Mouse (Mus musculus) gastrocnemius, postnatal 36 days (tissue): Measurements from ENCODE around the gene Hpcal1. TPM values are rescaled to one million over a fixed set of nuclear protein-coding genes. Genes with fewer than 3 reads are reported as not detected.
A peak's percentile ranks its signal among the peaks of the same experiment; 100 is the strongest.
"Not testable (repeated sequence)": the region's sequence is repeated elsewhere in the genome, so short reads cannot be mapped to it uniquely, and the experiment has no call there.

ENCODE experiments used
- DNase-seq, 2 experiments: peaks; one replicate each; pipeline ENCODE4 v3.0.0; 2022
- intact Hi-C: fragments of 180-260 bp; cut with DNase I; formaldehyde crosslinking; loops from one replicate; pipeline ENCODE4 v1.15.1; 2025
- total RNA-seq, 2 experiments: library from RNA; stranded (reverse); gene quantifications; 2 replicates each; pipeline ENCODE4 v1.2.3; 2021

The Hpcal1 gene
- total RNA-seq, 2 experiments from 2014 or later = 6.3 to 8.1 TPM

- DNase-seq = no peak
- intact Hi-C loops = no loop called here
Measured at GRCm38 (mm10) chr12:17764005-17764404, 73.3 kb downstream of the Hpcal1 start.

DNA sequence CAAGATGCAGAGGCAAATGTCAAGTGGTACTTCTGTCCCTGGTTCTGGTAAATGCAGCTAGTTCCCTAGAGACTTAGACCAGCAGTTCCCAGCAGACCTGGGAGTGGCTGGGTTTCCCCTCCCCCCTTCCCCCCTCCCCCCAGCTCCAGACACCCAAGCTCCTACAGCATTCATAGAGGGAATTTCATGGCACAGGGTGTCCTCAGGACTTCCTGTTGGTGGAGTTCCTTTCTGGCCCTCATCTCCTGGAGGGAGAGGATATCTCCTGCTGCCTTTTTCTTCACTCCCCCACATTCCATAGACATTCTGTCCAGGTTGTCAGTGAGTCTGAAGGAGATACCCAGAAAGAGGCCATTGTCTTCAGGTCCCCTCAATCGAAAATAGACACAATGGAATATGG lies 76.9 kb downstream of the Hpcal1 start:
- DNase-seq = not testable (repeated sequence)
- intact Hi-C loops = loop anchor here (5.0 kb wide), 1 partner anchor 75 kb away; the partner anchor contains the start of gene Hpcal1

- intact Hi-C loops = loop anchor here (5.0 kb wide), 1 partner anchor 77 kb away; the partner anchor contains the start of gene Hpcal1
- DNase-seq = no peak
Measured at GRCm38 (mm10) chr12:17769476-17770172, 79.0 kb downstream of the Hpcal1 start.

DNA sequence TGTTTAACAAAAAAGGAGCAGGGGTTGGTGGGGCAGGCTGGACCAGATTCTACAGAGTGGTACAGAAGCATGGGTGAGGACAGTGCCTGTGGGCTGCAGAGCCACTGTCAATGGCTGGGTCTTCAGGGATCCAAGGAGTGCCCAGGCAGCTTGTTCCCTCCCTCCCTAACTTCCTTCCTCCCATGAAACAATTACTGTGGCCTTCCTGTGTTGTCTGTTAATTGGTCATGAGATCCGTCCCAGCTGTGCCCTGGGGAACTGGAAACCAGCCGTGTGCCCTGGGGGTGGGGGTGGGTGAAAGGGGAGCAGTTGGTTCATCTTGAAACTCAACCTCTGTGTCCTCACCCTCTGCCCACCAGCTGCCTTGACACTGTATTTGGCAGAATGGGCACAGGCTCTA lies 79.9 kb downstream of the Hpcal1 start:
- no peak for DNase-seq
- intact Hi-C loops = no loop called here

GRCm38 (mm10) chr12:17773721-17774120 lies 83.1 kb downstream of the Hpcal1 start:
- peak; percentile 38 to 44 for DNase-seq
- intact Hi-C loops = not testable (repeated sequence)

DNA sequence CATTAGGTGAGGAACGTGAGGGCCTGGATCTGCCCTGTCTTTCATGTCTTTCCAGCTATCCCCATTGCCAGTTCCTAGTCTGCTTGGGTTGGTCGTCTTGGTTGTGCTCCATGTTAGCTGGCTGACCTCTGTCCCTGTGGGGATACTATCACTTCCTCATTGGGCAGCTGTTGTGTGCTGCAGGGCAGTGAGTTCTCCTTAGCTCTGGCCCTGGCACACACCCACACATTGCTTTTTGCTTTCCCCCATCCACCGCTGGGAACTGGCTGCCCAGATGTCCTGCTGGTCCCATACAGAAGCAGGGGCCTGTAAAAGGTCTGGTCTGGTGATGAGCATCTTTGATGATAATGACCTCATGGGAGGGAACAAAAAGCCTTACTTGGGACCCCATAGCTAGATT lies 84.2 kb downstream of the Hpcal1 start:
- DNase-seq, intact Hi-C loops: not testable (repeated sequence)

- intact Hi-C loops = no loop called here
- DNase-seq = no peak
Measured at GRCm38 (mm10) chr12:17778320-17778719, 87.7 kb downstream of the Hpcal1 start.

GRCm38 (mm10) chr12:17779093-17779492 lies 88.4 kb downstream of the Hpcal1 start:
- intact Hi-C loops = no loop called here
- no peak for DNase-seq

- DNase-seq = no peak
- intact Hi-C loops = no loop called here
Measured at GRCm38 (mm10) chr12:17789486-17789885, 98.8 kb downstream of the Hpcal1 start.

GRCm38 (mm10) chr12:17791111-17791510 lies 100.5 kb downstream of the Hpcal1 start:
- DNase-seq = no peak
- intact Hi-C loops = no loop called here

GRCm38 (mm10) chr12:17792756-17793155 lies 102.1 kb downstream of the Hpcal1 start:
- intact Hi-C loops = loop anchor here (2.0 kb wide), 1 partner anchor 238 kb away; no protein-coding TSS in a partner anchor
- DNase-seq = no peak

DNA sequence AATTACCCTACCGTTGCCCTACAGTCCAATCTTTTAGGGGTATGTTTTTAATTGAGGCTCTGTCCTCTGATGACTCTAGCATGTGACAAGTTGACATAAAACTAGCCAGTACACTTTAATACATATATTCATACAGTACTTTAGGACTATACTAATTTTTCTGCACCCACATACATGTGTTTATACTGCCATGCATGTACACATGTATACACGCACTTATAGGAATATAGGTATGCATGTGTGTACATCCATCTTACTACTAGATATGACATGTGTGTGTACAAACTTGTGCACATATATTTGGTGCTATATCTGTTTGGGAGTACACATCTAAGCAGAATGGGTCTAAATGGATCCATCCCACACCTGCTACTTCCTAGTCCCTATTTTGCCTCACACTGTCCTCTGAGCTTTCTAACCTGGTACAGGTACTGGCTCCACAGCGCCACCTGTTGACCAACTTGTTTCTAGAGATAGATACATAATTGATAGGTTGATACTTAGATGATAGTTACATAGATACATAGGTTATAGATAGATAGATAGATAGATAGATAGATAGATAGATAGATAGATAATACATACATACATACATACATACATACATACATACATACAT lies 105.1 kb downstream of the Hpcal1 start:
- intact Hi-C loops = loop anchor here (5.0 kb wide), 1 partner anchor 428 kb away; no protein-coding TSS in a partner anchor
- DNase-seq = peak; percentile 33 to 50

DNA sequence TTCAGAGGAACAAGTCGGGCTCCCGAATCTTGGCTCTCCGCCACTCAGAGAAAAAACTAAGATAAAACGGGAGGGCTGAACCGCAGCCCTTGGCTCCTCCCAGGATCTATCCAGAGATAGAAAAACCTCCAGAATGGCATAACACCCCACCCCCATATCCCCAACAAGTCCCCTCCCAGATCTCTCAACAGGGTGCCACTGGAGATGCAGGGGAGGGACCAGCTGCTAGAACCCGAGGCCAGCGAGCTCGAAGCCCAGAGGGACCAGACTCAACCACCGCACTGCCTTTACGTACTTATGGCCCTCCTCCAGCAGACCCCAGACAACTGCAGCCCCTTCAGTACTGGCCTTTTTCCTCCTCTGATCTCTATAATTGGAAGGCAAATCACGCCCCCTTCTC lies 107.6 kb downstream of the Hpcal1 start:
- DNase-seq = not testable (repeated sequence)
- intact Hi-C loops = loop anchor here (5.0 kb wide), 1 partner anchor 431 kb away; no protein-coding TSS in a partner anchor

DNA sequence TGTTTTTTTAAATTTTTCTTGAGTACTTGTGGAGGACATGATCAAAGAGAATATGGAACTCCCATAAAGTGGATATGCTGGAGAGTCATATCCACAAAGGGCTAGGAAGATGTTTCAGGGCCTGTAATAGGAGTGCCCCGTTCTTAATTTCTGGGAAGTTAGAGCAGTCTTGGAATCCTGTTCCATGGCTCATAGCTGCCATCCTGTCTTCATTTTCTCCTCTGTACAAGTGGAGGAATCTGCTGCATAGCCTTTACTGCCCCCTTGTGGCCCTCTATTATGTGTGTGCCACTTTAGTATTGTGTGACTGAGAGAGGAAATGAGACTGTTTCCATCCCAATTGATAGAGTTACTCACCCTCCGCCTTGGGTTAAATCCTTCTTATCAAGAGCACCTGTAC lies 117.9 kb downstream of the Hpcal1 start:
- DNase-seq = peak in 1 of 2 experiments; percentile 27
- intact Hi-C loops = no loop called here

DNA sequence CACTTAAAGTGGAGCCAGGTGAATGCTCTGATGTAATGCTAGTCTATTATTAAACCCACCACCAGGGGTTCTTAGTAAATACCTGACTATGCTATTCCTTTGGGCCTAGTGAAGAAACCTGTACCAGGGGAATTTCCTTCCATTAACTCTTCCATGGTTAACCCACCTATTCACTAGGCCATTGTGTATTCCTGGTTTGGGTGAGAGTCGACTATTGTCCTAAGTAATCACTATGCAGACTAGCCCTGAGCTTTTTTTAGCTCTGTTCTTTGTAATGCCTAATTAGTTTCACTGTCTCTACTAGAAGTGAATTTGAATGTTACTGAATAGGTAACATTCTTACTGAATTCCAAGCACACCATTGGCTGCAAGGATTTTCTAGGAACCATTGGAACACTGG lies 144.6 kb downstream of the Hpcal1 start:
- DNase-seq, intact Hi-C loops: not testable (repeated sequence)

Other genes starting within 250 kb of the Hpcal1 start
- gene Odc1, start 146.1 kb upstream of the Hpcal1 start, total RNA-seq = 100 to 1,000 TPM in 1 of 2 experiments, 10 to 100 TPM in 1; 99.8 to 111 TPM